Mouse (Mus musculus) C2C12 (cell line): Measurements from ENCODE around the gene Myh9. TPM values are rescaled to one million over a fixed set of nuclear protein-coding genes. Genes with fewer than 3 reads are reported as not detected.
"Not testable (repeated sequence)": the region's sequence is repeated elsewhere in the genome, so short reads cannot be mapped to it uniquely, and the experiment has no call there.

Experiments used
- H3K27me3 ChIP-seq: one replicate; pipeline ENCODE4 v1.6.1; 2011; ENCODE audit not compliant: control insufficient read depth, insufficient read depth, insufficient read length
- H3K36me3 ChIP-seq: one replicate; pipeline ENCODE4 v1.6.1; 2011; ENCODE audit not compliant: control insufficient read depth, insufficient read depth
- H3K4me3 ChIP-seq: one replicate; pipeline ENCODE4 v1.5.1; 2011; ENCODE audit warnings: mild to moderate bottlenecking, control low read depth; ENCODE audit not compliant: poor library complexity, insufficient read depth, severe bottlenecking
- H3K79me2 ChIP-seq: one replicate; pipeline ENCODE4 v1.6.1; 2011; ENCODE audit not compliant: control insufficient read depth, insufficient read depth
- H3K79me3 ChIP-seq: one replicate; pipeline ENCODE4 v1.6.1; 2011; ENCODE audit warnings: low read depth, control low read depth
- H3ac ChIP-seq: one replicate; pipeline ENCODE3; 2011; ENCODE audit warnings: low read depth; ENCODE audit not compliant: control insufficient read depth, insufficient read length
- CEBPB ChIP-seq: IDR thresholded peaks from one replicate; pipeline ENCODE4 v1.6.1; 2011; ENCODE audit warnings: low read depth, mild to moderate bottlenecking, control low read depth, moderate library complexity
- CTCF ChIP-seq: IDR thresholded peaks from one replicate; pipeline ENCODE4 v1.5.1; 2011; ENCODE audit not compliant: control insufficient read depth, insufficient read depth, insufficient read length
- FOSL1 ChIP-seq: IDR thresholded peaks from one replicate; pipeline ENCODE4 v1.8.0; 2011; ENCODE audit warnings: mild to moderate bottlenecking, low read length; ENCODE audit not compliant: poor library complexity, insufficient read depth, severe bottlenecking
- MAX ChIP-seq: IDR thresholded peaks from one replicate; pipeline ENCODE4 v1.6.1; 2011; ENCODE audit warnings: mild to moderate bottlenecking, control low read depth
- MYOD1 ChIP-seq: IDR thresholded peaks from one replicate; pipeline ENCODE4 v1.6.1; 2011; ENCODE audit warnings: low read depth; ENCODE audit not compliant: control insufficient read depth, insufficient read length
- MYOG ChIP-seq: IDR thresholded peaks from one replicate; pipeline ENCODE4 v1.6.1; 2011; ENCODE audit not compliant: control insufficient read depth, insufficient read length; ENCODE audit errors: extremely low read depth
- USF1 ChIP-seq: IDR thresholded peaks from one replicate; pipeline ENCODE4 v1.6.1; 2011; ENCODE audit warnings: low read depth, mild to moderate bottlenecking, control low read depth, moderate library complexity
- polyA plus RNA-seq: library from polyadenylated mRNA; unstranded; fragments of >200 nt; fragmentation: generic; extraction: Trizol; gene quantifications from one replicate; pipeline ENCODE4 v1.2.1, GENCODE M21; 2012; ENCODE audit warnings: missing spikeins

The Myh9 gene
- polyA plus RNA-seq, 1 experiment, result 580 TPM

DNA sequence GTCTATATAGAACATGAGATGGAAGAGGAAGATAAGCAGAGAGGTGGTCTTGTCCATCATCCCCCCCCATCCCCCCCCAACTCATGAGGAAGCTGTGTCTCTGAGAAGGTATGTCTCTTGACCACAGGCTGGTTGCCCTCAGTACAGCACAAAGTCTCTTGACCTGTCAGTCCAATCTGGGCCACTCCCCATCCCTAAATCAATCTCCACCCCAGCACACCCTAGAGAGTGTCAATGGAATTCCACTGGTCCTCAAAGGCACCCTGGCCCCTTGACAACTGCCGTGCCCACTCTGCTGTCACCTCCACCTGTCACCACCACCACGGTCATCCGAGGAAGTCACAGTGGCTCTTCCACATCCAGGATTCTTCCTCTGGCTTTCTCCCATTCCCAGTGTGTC is 93.6 kb downstream of the Myh9 start:
- Histone ChIP-seq H3K79me2 (no peaks in the 10 kb centered on the region), H3K4me3 (no peak overlapping the region), H3K79me3 (no peaks in the 10 kb centered on the region), H3K27me3 (no peaks in the 10 kb centered on the region), H3K36me3 (peaks cover 3% of the 10 kb centered on the region), H3ac (no peak overlapping the region)
- TF ChIP-seq MYOD1, result no peak
- TF ChIP-seq FOSL1, result no peak
- TF ChIP-seq USF1, result no peak
- TF ChIP-seq CTCF, result no peak
- TF ChIP-seq MYOG, result no peak
- TF ChIP-seq MAX, result no peak
- no peak for TF ChIP-seq CEBPB

DNA sequence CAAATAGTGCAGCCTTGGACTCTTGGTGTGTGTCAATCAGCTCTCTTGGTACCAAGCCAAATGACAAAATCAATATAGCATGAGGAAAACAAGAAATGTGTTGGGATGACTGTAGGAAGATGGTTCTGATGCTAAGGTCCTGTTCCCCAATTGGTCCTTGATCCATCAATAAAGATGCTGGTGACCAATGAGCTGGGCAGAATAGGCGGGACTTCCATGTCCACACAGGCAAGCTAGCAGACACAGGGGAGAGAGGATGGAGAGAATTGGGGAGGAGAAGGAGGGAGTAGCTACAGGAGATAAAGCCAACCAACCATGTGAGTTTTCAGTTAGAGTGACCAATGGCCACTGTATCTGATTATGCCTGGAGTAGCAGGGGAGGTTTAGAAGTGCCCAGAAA is 95.6 kb downstream of the Myh9 start:
- Histone ChIP-seq H3ac (no peak overlapping the region), H3K79me3 (no peaks in the 10 kb centered on the region), H3K36me3 (peaks cover 3% of the 10 kb centered on the region), H3K4me3 (no peak overlapping the region), H3K27me3 (no peaks in the 10 kb centered on the region), H3K79me2 (no peaks in the 10 kb centered on the region)
- TF ChIP-seq CTCF, result no peak
- no peak for TF ChIP-seq MYOG

GRCm38 (mm10) chr15:77745081-77745480 is 96.9 kb downstream of the Myh9 start:
- Histone ChIP-seq H3ac (no peak overlapping the region), H3K79me2 (no peaks in the 10 kb centered on the region), H3K27me3 (no peaks in the 10 kb centered on the region), H3K4me3 (no peak overlapping the region), H3K79me3 (no peaks in the 10 kb centered on the region), H3K36me3 (peaks cover 3% of the 10 kb centered on the region)
- TF ChIP-seq CTCF, result no peak
- TF ChIP-seq USF1, result no peak
- TF ChIP-seq MYOD1, result no peak
- no peak for TF ChIP-seq MAX
- TF ChIP-seq FOSL1, result no peak
- no peak for TF ChIP-seq MYOG
- TF ChIP-seq CEBPB, result no peak

- Histone ChIP-seq H3K4me3 (no peak overlapping the region), H3K27me3 (no peaks in the 10 kb centered on the region), H3K79me2 (no peaks in the 10 kb centered on the region), H3ac (no peak overlapping the region), H3K36me3 (peaks cover 3% of the 10 kb centered on the region), H3K79me3 (no peaks in the 10 kb centered on the region)
- TF ChIP-seq CTCF (no peak), MYOD1 (no peak)
These were observed 97.3 kb downstream of the Myh9 start for GRCm38 (mm10) chr15:77744632-77745031.

DNA sequence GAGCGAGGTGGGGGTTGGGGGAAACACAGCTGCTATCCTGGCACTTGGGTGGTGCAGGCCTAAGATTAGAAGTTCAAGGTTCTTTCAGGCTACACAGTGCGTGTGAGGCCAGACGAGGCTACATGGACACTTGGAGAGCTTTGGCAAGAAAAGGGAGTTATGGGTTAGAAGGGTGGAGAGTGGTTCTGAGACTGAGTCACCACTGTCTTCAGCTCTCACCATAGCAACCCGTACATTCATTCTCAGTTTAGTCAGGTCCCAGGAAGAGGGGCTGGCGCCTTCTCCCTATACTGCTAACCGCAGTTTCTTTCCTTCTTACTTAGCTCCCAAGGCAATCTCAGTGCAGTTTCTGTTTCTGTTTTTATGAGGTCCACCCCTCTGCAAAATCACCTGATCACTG is 100.4 kb downstream of the Myh9 start:
- not testable (repeated sequence) for H3K79me2 ChIP-seq, H3K4me3 ChIP-seq, H3ac ChIP-seq, H3K27me3 ChIP-seq, H3K79me3 ChIP-seq, H3K36me3 ChIP-seq

DNA sequence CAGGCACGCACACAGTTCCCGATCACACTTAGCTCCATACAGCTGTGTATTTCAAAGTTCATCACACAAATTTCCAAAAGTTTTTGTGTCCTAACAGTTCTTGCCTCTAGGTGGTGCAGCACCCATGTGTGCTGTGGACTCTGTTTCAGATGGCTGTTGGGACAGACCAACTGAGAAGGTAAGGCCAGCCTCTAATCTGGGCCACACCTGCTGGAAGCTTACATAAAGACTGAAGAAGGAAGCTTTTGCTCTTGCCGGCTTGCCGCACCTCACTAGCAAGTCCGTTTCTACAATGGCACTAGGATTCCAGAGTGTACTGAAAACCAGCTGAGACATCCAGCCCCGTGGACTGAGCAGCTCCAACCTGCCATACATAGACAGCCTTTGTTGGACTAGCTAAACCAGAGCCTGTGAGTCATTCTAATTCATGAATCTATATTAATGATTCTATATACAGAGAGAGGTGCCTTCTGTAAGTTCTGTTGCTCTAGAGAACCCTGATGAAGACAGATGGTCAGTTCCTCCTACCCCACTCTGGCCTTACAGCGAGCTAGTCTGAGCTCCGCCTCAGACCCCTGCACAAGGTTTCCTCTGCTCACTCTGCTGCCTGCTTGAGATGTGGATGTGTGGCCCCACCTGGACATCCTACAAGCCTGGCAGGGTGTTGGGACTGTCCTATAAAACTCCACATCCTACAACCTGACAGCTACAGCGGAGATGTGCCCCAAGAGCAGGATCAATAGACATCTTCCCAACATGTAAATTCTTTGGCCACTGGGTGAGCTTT is 101.3 kb downstream of the Myh9 start:
- Histone ChIP-seq H3K79me3 (no peaks in the 10 kb centered on the region), H3K27me3 (no peaks in the 10 kb centered on the region), H3K79me2 (no peaks in the 10 kb centered on the region), H3K4me3 (no peak overlapping the region), H3ac (no peak overlapping the region), H3K36me3 (no peaks in the 10 kb centered on the region)
- TF ChIP-seq MYOD1 (no peak), MYOG (no peak), MAX (no peak), FOSL1 (no peak), USF1 (no peak), CEBPB (no peak), CTCF (no peak)

- H3ac ChIP-seq, H3K79me2 ChIP-seq, H3K79me3 ChIP-seq, H3K27me3 ChIP-seq, H3K36me3 ChIP-seq: not testable (repeated sequence)
- H3K4me3 ChIP-seq, result peak overlapping the region; percentile 12
These were observed 108.1 kb downstream of the Myh9 start for GRCm38 (mm10) chr15:77733903-77734302.

GRCm38 (mm10) chr15:77733380-77733779 is 108.6 kb downstream of the Myh9 start:
- H3K79me3 ChIP-seq, H3K4me3 ChIP-seq, H3ac ChIP-seq, H3K79me2 ChIP-seq, H3K27me3 ChIP-seq, H3K36me3 ChIP-seq: not testable (repeated sequence)

GRCm38 (mm10) chr15:77732851-77733250 is 109.1 kb downstream of the Myh9 start:
- H3ac ChIP-seq, H3K79me3 ChIP-seq, H3K36me3 ChIP-seq, H3K27me3 ChIP-seq, H3K4me3 ChIP-seq, H3K79me2 ChIP-seq: not testable (repeated sequence)
